Mouse (Mus musculus): ENCODE measurements at regions not wholly inside any gene's neighbourhood (a gene's known extent, or its start where the extent isn't known, plus 50 kb on each side); places are given as distances from the start of the nearest gene placed in this dataset.

GRCm38 (mm10) chr8:86324542-86324941 is 255.9 kb downstream of the Abcc12 start:
- ATAC-seq (ENCODE audit: insufficient number of reproducible peaks, insufficient read depth, low FRiP score, low TSS enrichment, low read depth), result no peak
- no peak overlapping the region for H3K4me2 ChIP-seq
- 69% methylated on average over 4 of the region's 4 CpGs for WGBS
- no peaks in the 10 kb centered on the region for H3K4me1 ChIP-seq (replicated peaks)
- no peaks in the 10 kb centered on the region for H3K36me3 ChIP-seq
- no peak overlapping the region for H3K4me3 ChIP-seq (replicated peaks)
- no peaks in the 10 kb centered on the region for H3K9me3 ChIP-seq
- no peak overlapping the region for H3K27ac ChIP-seq
- H3K9ac ChIP-seq (replicated peaks), result no peak overlapping the region
- H3K27me3 ChIP-seq, result no peaks in the 10 kb centered on the region

GRCm38 (mm10) chr8:86323823-86324222 is 256.7 kb downstream of the Abcc12 start:
- no peaks in the 10 kb centered on the region for H3K4me1 ChIP-seq (replicated peaks)
- no peak overlapping the region for H3K4me3 ChIP-seq (replicated peaks)
- H3K27ac ChIP-seq, result no peak overlapping the region
- H3K27me3 ChIP-seq, result no peaks in the 10 kb centered on the region
- no peak overlapping the region for H3K9ac ChIP-seq (replicated peaks)
- no peaks in the 10 kb centered on the region for H3K9me3 ChIP-seq
- no peak overlapping the region for H3K4me2 ChIP-seq
- no peak for ATAC-seq (ENCODE audit: insufficient number of reproducible peaks, insufficient read depth, low FRiP score, low TSS enrichment, low read depth)
- H3K36me3 ChIP-seq, result no peaks in the 10 kb centered on the region
- 86% methylated on average over 2 of the region's 2 CpGs for WGBS

GRCm38 (mm10) chr8:86322494-86322893 is 258.0 kb downstream of the Abcc12 start:
- no peaks in the 10 kb centered on the region for H3K4me1 ChIP-seq (replicated peaks)
- no peaks in the 10 kb centered on the region for H3K27me3 ChIP-seq
- no peak for ATAC-seq (ENCODE audit: insufficient number of reproducible peaks, insufficient read depth, low FRiP score, low TSS enrichment, low read depth)
- H3K36me3 ChIP-seq, result no peaks in the 10 kb centered on the region
- 89% methylated on average over 1 of the region's 1 CpGs for WGBS
- no peak overlapping the region for H3K4me3 ChIP-seq (replicated peaks)
- H3K4me2 ChIP-seq, result no peak overlapping the region
- no peak overlapping the region for H3K9ac ChIP-seq (replicated peaks)
- no peak overlapping the region for H3K27ac ChIP-seq
- H3K9me3 ChIP-seq, result no peaks in the 10 kb centered on the region

GRCm38 (mm10) chr8:86320938-86321337 is 259.5 kb downstream of the Abcc12 start:
- Histone ChIP-seq H3K4me2 (no peak overlapping the region), H3K27me3 (no peaks in the 10 kb centered on the region), H3K36me3 (no peaks in the 10 kb centered on the region), H3K9me3 (no peaks in the 10 kb centered on the region), H3K9ac (replicated peaks) (no peak overlapping the region), H3K27ac (no peak overlapping the region), H3K4me3 (replicated peaks) (no peak overlapping the region), H3K4me1 (replicated peaks) (no peaks in the 10 kb centered on the region)
- WGBS, result 86% methylated on average over 3 of the region's 3 CpGs
- ATAC-seq (ENCODE audit: insufficient number of reproducible peaks, insufficient read depth, low FRiP score, low TSS enrichment, low read depth), result no peak

- Histone ChIP-seq H3K4me2 (no peak overlapping the region), H3K9me3 (no peaks in the 10 kb centered on the region), H3K4me3 (replicated peaks) (no peak overlapping the region), H3K4me1 (replicated peaks) (no peaks in the 10 kb centered on the region), H3K27me3 (no peaks in the 10 kb centered on the region), H3K36me3 (no peaks in the 10 kb centered on the region), H3K9ac (replicated peaks) (no peak overlapping the region), H3K27ac (no peak overlapping the region)
- no peak for ATAC-seq (ENCODE audit: insufficient number of reproducible peaks, insufficient read depth, low FRiP score, low TSS enrichment, low read depth)
- WGBS, result 85% methylated on average over 3 of the region's 3 CpGs
These were observed 262.0 kb downstream of the Abcc12 start for GRCm38 (mm10) chr8:86318531-86318930.

- Histone ChIP-seq H3K9ac (replicated peaks) (no peak overlapping the region), H3K4me3 (replicated peaks) (no peak overlapping the region), H3K4me1 (replicated peaks) (no peaks in the 10 kb centered on the region), H3K4me2 (no peak overlapping the region), H3K27ac (no peak overlapping the region), H3K9me3 (no peaks in the 10 kb centered on the region), H3K36me3 (no peaks in the 10 kb centered on the region), H3K27me3 (no peaks in the 10 kb centered on the region)
- WGBS, result 85% methylated on average over 7 of the region's 7 CpGs
- no peak for ATAC-seq (ENCODE audit: insufficient number of reproducible peaks, insufficient read depth, low FRiP score, low TSS enrichment, low read depth)
These were observed 264.2 kb downstream of the Abcc12 start for GRCm38 (mm10) chr8:86316236-86316635.

GRCm38 (mm10) chr8:86309460-86309859 is 271.0 kb downstream of the Abcc12 start:
- 73% methylated on average over 2 of the region's 2 CpGs for WGBS
- H3K4me1 ChIP-seq (replicated peaks), result no peaks in the 10 kb centered on the region
- no peaks in the 10 kb centered on the region for H3K9me3 ChIP-seq
- H3K27ac ChIP-seq, result no peak overlapping the region
- H3K36me3 ChIP-seq, result no peaks in the 10 kb centered on the region
- no peak overlapping the region for H3K4me3 ChIP-seq (replicated peaks)
- ATAC-seq (ENCODE audit: insufficient number of reproducible peaks, insufficient read depth, low FRiP score, low TSS enrichment, low read depth), result no peak
- H3K27me3 ChIP-seq, result no peaks in the 10 kb centered on the region
- H3K9ac ChIP-seq (replicated peaks), result no peak overlapping the region
- H3K4me2 ChIP-seq, result no peak overlapping the region

GRCm38 (mm10) chr8:86307339-86307738 is 273.1 kb downstream of the Abcc12 start:
- Histone ChIP-seq H3K27ac (no peak overlapping the region), H3K9ac (replicated peaks) (no peak overlapping the region), H3K4me2 (no peak overlapping the region), H3K9me3 (no peaks in the 10 kb centered on the region), H3K36me3 (no peaks in the 10 kb centered on the region), H3K4me1 (replicated peaks) (no peaks in the 10 kb centered on the region), H3K4me3 (replicated peaks) (no peak overlapping the region), H3K27me3 (no peaks in the 10 kb centered on the region)
- no peak for ATAC-seq (ENCODE audit: insufficient number of reproducible peaks, insufficient read depth, low FRiP score, low TSS enrichment, low read depth)
- WGBS, result 87% methylated on average over 3 of the region's 3 CpGs

GRCm38 (mm10) chr8:86301885-86302509 is 278.5 kb downstream of the Abcc12 start:
- no peaks in the 10 kb centered on the region; the same call in 1 of the 2 replicates for H3K4me1 ChIP-seq (replicated peaks)
- H3K9ac ChIP-seq (replicated peaks), result no peak overlapping the region
- no peak overlapping the region for H3K4me3 ChIP-seq (replicated peaks)
- H3K9me3 ChIP-seq, result no peaks in the 10 kb centered on the region
- WGBS, result 46% methylated on average over 4 of the region's 4 CpGs
- no peaks in the 10 kb centered on the region for H3K36me3 ChIP-seq
- no peak overlapping the region for H3K27ac ChIP-seq
- no peak overlapping the region for H3K4me2 ChIP-seq
- no peaks in the 10 kb centered on the region for H3K27me3 ChIP-seq
- no peak for ATAC-seq (ENCODE audit: insufficient number of reproducible peaks, insufficient read depth, low FRiP score, low TSS enrichment, low read depth)

GRCm38 (mm10) chr8:86288713-86289384 is 291.6 kb downstream of the Abcc12 start:
- Histone ChIP-seq H3K9ac (replicated peaks) (no peak overlapping the region), H3K9me3 (peaks cover 4% of the 10 kb centered on the region; the same call in 1 of the 2 replicates), H3K27ac (no peak overlapping the region), H3K4me1 (replicated peaks) (no peaks in the 10 kb centered on the region), H3K4me2 (no peak overlapping the region), H3K27me3 (no peaks in the 10 kb centered on the region), H3K4me3 (replicated peaks) (no peak overlapping the region), H3K36me3 (no peaks in the 10 kb centered on the region)
- ATAC-seq (ENCODE audit: insufficient number of reproducible peaks, insufficient read depth, low FRiP score, low TSS enrichment, low read depth), result no peak
- 75% methylated on average over 3 of the region's 3 CpGs for WGBS

GRCm38 (mm10) chr8:86282922-86283321 is 297.6 kb downstream of the Abcc12 start:
- H3K9me3 ChIP-seq, result peaks cover 4% of the 10 kb centered on the region; the same call in 1 of the 2 replicates

More at GRCm38 (mm10) chr8:86282922-86283321, 297.6 kb downstream of the Abcc12 start:
- H3K27me3 ChIP-seq, result no peaks in the 10 kb centered on the region
- H3K9ac ChIP-seq (replicated peaks), result no peak overlapping the region
- no peak overlapping the region for H3K4me2 ChIP-seq
- ATAC-seq (ENCODE audit: insufficient number of reproducible peaks, insufficient read depth, low FRiP score, low TSS enrichment, low read depth), result no peak
- H3K4me3 ChIP-seq (replicated peaks), result no peak overlapping the region
- 69% methylated on average over 7 of the region's 7 CpGs for WGBS
- H3K36me3 ChIP-seq, result no peaks in the 10 kb centered on the region
- no peak overlapping the region for H3K27ac ChIP-seq
- H3K4me1 ChIP-seq (replicated peaks), result peaks cover 5% of the 10 kb centered on the region; the same call in 1 of the 2 replicates

All from limb, embryonic 12.5 days (tissue).